Mouse (Mus musculus) WW6 (cell line): ENCODE measurements around the gene Gtf2h4.
A peak's percentile ranks its signal among the peaks of the same experiment; 100 is the strongest.

Source experiments
- DNase-seq: peaks from one replicate; pipeline ENCODE4 v3.0.0-alpha.2; 2013; ENCODE audit warnings: low read depth, low spot score

Gene Gtf2h4

DNA sequence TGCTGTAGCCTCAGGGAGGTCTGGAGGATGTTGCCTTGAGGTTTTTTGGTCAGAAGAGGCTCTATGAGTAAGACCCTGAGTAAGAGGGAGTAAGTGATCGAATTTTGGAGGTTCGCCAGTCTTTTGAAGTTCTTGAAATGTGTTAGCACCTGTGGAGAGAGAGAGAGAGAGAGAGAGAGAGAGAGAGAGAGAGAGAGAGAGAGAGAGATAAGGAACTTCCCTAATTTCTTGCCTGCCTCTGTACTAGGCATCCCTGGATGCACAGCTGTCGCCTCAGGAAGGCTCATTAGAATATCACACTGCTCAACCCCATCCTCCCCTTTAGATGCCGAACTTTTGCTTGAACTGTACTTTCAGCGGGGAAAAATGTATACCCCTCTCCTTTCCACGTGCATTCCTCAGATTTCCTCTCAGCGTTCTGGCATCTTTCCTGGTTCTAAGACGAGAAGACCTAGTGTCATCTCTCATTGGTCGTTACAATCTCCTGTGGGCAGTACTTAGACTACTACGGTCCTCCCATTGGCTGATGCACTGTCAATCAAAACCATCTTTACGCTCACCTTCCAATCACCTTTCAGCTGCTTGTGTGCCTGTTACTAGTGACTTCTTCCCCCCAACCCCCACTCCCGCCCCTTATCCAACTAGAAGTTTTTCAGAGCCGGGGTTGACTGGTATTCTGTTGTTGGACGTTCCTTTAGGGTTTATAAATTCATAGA, 34.9 kb downstream of the Gtf2h4 start:
- DNase-seq: peak; percentile 77

DNA sequence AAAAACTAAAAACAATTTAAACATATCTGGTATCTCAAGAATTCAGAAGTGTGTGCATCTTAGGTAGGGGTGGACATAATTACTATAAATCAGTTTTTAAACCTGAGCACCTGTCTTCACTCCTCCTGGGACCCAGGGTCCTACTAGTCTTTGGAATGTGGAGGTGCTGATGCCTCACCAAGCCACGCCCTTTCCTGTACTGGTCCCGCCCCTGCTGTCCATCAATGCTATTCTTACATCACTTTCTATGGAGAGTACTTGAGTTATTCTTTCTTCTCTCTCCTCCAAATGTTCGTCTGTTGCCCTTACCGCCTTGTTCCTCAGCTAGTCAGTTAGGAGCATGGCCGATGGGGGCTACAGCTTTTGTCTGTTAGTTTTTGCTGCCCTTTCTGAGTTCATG, 37.2 kb downstream of the Gtf2h4 start:
- peak; percentile 29 for DNase-seq

DNA sequence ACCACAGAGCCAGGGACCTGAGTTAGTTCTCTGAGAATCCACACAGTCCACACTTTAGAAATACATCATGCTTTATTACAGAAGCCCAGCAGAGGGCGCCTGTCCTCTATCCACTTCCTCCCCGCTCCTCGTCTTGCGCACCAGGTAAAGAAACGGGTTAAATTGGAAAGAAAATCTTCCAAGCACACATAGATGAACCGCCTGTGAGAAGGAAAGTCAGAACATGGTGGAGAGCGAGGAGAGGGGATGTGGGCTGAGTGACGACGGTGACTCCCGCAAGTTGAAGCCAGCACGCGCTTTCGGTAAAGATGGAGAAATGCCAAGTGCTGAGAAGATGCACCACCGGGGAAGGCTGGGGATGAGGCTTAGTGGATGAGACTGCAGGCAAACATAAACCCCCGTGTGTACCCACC, 37.8 kb downstream of the Gtf2h4 start:
- peak; percentile 47 for DNase-seq

DNA sequence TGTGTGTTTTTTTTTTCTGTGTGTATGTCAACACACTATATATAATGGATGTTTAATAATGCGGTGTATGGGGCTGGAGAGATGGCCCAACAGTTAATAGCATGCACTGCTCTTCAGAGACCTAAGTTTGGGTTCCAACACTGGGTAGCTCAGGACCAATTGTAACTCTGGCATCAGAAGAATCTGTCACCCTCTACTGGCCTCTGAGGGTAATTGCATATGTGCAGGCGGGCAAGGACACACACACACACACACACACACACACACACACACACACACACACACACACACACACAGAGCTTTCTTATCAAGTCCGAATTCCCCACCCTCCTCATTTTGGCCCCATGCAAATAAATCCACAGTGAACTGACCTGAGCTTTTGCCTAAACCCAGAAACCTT, 38.3 kb downstream of the Gtf2h4 start:
- DNase-seq: no peak

DNA sequence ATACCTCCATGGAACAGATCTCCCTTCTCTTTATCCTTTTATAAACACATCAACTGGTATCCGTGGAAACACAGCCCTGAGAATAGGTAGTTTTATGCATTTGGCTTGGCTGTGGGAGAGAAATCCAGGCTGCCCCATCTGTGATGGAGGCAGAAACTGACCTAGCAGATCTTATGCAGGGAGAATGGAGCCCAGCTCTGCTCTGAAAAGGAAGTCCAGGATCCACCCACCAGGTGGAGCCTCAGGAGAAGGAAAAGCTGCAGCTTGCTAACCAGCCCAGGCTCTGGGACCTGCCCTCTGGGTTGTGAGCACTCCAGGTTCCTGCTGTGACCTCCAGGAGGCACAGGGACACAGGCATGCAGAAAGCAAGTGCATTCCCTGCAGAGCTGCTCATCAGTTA, 39.5 kb downstream of the Gtf2h4 start:
- peak; percentile 39 for DNase-seq

DNA sequence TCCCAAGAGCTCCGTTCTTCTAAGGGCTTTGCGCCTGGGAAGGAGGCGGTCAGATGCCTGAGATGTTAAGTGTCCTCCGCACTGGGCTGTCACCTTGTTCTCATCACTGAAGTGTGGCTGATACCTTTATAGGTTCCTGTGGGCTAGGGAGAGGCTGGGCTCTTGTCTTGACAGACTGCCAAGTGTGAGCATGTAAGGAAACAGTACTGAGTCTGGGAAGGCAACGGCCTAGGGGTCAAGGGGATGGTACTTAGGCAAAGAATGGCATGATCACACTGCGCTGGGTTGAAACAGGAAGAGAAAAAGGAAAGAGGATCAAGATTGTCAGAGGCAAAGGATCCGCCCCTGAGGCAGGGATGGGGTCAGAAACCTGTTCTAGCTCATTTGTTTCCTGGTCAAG, 47.0 kb downstream of the Gtf2h4 start, which contains the start of gene Gm9573:
Gene Gm9573 (minus strand): TSS at position 101 of the 400 bp plus-strand sequence.
- no peak for DNase-seq
